Mouse (Mus musculus) A20 (cell line): ENCODE measurements around the gene Btbd35f25.
"Not testable (repeated sequence)": the region's sequence is repeated elsewhere in the genome, so short reads cannot be mapped to it uniquely, and the experiment has no call there.

Source experiments
- DNase-seq: peaks from one replicate; pipeline ENCODE4 v3.0.0-alpha.2; 2011; ENCODE audit warnings: low read depth, low spot score

Btbd35f25 gene

GRCm38 (mm10) chrX:31717056-31717455 lies at the start of gene Btbd35f25:
Gene Btbd35f25 (minus strand): TSS chrX:31717156.
- not testable (repeated sequence) for DNase-seq

GRCm38 (mm10) chrX:31766255-31766654 lies 49.3 kb upstream of the Btbd35f25 start:
- no peak for DNase-seq

- DNase-seq: no peak
Observed at GRCm38 (mm10) chrX:31764001-31764400, 47.0 kb upstream of the Btbd35f25 start.

- DNase-seq: no peak
Observed at GRCm38 (mm10) chrX:31745079-31745478, 28.1 kb upstream of the Btbd35f25 start.

- no peak for DNase-seq
Observed at GRCm38 (mm10) chrX:31736958-31737357, 20.0 kb upstream of the Btbd35f25 start.
